Mouse (Mus musculus): ENCODE data around the gene Ms4a18.
"Not testable (repeated sequence)": the region's sequence is repeated elsewhere in the genome, so short reads cannot be mapped to it uniquely, and the experiment has no call there.

Ms4a18 gene

DNA sequence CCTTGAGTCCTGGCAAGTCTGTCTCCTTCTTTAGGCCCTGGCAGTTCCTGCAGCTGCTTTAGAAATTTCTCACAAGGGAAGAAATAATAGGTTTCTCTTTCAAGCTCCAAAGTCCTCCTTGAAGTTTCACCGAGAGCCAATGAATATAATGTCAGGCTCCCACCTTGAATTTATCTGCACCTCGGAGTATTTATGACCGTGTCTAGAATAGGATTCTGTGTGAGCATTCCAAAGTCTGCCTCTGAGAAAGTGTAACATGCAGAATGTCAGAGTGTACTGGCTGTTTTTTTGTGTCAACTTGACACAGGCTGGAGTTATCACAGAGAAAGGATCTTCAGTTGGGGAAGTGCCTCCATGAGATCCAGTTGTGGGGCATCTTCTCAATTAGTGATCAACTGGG, at the start of gene Ms4a18:
Ms4a18 (minus strand) TSS at position 141 of the 400 bp plus-strand sequence.
- DNase-seq (ENCODE audit: low read depth, low spot score), result no peak

DNA sequence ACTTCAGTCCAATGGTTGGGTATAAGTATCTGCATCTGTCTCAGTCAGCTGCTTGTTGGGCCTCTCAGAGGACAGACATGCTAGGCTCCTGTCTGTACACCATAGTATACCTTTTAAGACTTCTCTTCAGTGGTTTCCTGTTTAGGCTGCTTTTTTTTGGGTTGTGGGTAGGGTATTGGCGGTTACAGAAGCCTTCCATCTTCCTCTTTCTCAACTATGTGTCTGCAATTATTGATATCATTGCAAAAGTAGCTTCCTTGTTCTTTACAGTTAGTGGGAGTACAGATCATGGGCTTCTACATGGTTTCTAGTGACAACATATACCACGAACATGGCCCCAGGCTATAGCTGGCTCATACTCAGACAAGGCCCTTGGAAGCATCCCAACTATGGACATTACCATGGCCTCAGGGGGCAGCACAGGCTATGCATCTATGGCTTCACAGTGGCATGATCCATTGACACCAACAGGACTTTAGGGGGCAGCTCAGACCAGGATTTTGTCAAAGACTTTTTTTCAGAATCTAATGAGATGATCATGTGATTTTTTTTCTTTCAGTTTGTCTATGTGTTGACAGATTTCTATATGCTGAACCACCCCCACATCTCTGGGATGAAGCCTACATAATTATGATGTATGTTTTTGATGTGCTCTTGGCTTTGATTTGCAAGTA, 47.5 kb upstream of the Ms4a18 start:
- no peak for DNase-seq (ENCODE audit: low read depth, low spot score)

DNA sequence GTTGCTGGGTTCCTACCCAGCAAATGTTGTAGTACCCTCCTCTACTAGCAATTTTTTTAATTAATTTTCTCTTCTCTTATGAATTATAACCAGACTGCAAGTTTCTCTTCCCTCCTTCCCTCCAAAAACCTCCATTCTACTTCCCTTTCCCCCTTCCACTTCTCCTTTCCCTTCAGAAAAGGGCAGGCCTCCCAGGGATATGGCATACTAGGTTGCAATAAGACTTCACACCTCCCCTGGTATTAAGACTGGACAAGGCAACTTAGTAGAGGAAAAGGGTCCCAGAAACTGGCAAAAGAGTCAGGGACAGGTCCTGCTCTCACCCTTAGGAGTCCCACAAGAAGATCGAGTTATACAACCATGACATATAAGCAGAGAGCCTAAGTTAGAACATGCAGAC, 43.1 kb upstream of the Ms4a18 start:
- no peak for DNase-seq (ENCODE audit: low read depth, low spot score)

DNA sequence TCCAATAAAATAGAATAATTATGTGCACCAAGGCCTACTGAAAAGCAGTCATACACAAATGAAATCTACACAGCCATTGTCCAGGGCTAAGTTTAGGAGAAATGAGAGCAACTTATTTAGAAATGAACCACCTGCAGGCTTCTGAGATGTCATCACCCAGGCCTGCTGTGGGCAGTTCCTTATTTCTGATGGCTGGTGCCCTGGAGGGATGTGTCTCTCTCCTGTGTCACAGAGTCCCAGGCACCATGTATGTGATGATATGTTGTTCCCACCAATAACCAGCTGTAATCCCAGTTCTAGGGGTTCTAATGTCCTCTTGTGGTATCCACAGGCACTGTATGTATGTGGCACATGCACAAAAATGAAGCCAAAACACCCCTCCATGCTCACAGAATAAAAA, 42.1 kb upstream of the Ms4a18 start:
- no peak for DNase-seq (ENCODE audit: low read depth, low spot score)

DNA sequence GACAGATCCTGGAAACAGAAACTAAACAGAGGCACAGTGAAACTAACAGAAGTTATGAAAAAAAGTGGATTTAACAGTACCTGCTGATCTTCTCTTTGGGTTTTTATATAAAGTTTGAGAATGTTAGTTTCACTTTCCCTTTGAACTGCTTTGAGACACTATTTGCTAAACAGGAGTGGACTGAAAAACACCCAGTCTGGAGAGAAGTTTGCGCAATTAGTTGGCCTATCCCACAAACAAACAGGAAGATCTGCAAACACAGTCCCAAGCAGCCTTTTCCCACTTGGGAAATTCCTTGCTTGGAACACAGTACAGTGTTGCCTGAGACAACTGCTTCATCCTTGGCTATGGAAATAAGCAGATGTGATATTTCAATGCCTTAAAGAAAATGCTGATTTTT, 37.9 kb upstream of the Ms4a18 start:
- DNase-seq (ENCODE audit: low read depth, low spot score), result not testable (repeated sequence)

- DNase-seq (ENCODE audit: low read depth, low spot score), result no peak
These were observed 35.4 kb upstream of the Ms4a18 start for GRCm38 (mm10) chr19:11053277-11053676.

GRCm38 (mm10) chr19:11052877-11053276, 35.0 kb upstream of the Ms4a18 start:
- DNase-seq (ENCODE audit: low read depth, low spot score), result no peak

GRCm38 (mm10) chr19:11050286-11050685, 32.5 kb upstream of the Ms4a18 start:
- DNase-seq (ENCODE audit: low read depth, low spot score), result no peak

DNA sequence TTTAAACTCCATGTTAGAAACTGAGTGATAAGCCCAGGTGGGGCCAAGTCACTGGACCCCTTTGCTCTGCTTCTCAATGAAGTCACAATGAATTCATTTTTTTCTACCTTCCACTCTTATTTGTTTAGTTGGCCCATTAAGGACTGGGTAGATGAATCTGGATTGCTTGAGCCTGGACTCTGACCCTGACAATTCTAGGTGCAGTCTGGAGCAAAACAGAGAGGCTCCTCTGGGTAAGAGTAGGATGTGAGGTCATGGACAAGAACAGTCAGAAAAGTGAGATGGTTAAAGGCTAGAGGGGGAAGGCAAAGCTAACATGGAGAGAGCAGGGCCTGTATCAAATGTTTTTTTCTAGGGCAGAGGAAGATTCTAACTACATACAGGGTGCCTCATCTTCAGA, 31.6 kb upstream of the Ms4a18 start:
- no peak for DNase-seq (ENCODE audit: low read depth, low spot score)

- DNase-seq (ENCODE audit: low read depth, low spot score), result no peak
These were observed 30.7 kb upstream of the Ms4a18 start for GRCm38 (mm10) chr19:11048503-11048902.

- no peak for DNase-seq (ENCODE audit: low read depth, low spot score)
These were observed 30.2 kb upstream of the Ms4a18 start for GRCm38 (mm10) chr19:11048009-11048408.

- DNase-seq (ENCODE audit: low read depth, low spot score), result no peak
These were observed 27.3 kb upstream of the Ms4a18 start for GRCm38 (mm10) chr19:11044996-11045711.

DNA sequence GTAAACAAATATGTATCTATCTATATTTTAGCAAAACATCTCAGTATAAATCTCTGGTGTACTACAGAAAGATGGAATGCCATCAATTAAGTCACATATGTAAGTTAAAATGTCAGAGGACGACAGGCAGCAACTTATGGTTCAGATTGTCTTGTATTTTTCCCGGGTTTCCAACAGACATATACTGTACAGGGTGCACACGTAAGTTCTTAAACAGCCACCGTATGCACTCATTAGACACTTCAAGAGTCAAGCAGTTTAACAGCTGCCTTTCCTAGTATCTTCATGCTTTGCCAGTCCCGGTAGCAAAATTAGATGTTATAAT, 26.8 kb upstream of the Ms4a18 start:
- no peak for DNase-seq (ENCODE audit: low read depth, low spot score)

- DNase-seq (ENCODE audit: low read depth, low spot score), result no peak
These were observed 19.7 kb upstream of the Ms4a18 start for GRCm38 (mm10) chr19:11037570-11037969.

GRCm38 (mm10) chr19:11022382-11022781, 4.6 kb upstream of the Ms4a18 start:
- DNase-seq (ENCODE audit: low read depth, low spot score), result no peak

GRCm38 (mm10) chr19:11017251-11017650, 580 bp downstream of the Ms4a18 start:
- no peak for DNase-seq (ENCODE audit: low read depth, low spot score)

GRCm38 (mm10) chr19:11015998-11016397, 1.8 kb downstream of the Ms4a18 start:
- no peak for DNase-seq (ENCODE audit: low read depth, low spot score)

DNA sequence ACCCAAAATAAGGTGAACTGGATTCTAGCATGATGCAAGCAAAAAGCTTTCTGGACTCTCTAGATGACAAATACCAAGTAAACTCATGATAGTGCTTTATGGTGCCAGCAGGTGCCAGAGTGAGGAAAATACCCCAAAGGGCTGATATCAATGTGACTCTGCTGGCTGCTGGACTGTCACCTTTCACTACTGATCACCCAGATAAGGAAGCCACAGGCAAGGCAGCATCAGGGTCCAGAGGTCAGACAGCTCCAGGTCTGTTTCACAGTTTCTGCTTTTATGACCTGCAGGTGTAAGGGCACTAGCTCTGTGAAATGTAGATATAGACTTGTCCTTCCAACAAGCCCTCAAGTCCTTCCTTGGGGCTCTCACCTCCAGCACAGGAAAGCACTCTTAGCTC, 2.4 kb downstream of the Ms4a18 start:
- DNase-seq (ENCODE audit: low read depth, low spot score), result no peak

DNA sequence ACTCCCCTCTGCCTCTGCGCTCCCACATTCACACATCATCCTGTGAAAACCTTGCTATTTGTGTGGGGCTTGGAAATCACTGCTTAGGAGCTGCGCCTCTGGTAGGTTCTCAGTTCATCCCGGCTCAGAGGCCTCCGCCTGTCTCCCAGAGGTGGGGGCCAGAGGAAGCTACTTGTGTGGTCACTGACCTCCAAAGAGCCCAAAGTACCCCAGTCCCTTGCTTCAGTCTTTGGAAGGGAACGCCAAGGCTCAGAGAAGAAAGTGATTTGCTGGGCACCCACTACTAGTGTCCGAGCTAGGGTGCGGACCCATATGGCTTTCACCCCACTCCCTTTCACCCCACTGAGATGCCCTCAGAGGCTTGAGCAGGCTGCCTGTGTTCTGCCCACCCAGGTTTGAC, 24.7 kb downstream of the Ms4a18 start, which contains the start of gene Ms4a15:
Ms4a15 (minus strand) TSS at position 101 of the 400 bp plus-strand sequence.
- no peak for DNase-seq (ENCODE audit: low read depth, low spot score)

GRCm38 (mm10) chr19:10991911-10992310, 25.9 kb downstream of the Ms4a18 start:
- no peak for DNase-seq (ENCODE audit: low read depth, low spot score)

DNA sequence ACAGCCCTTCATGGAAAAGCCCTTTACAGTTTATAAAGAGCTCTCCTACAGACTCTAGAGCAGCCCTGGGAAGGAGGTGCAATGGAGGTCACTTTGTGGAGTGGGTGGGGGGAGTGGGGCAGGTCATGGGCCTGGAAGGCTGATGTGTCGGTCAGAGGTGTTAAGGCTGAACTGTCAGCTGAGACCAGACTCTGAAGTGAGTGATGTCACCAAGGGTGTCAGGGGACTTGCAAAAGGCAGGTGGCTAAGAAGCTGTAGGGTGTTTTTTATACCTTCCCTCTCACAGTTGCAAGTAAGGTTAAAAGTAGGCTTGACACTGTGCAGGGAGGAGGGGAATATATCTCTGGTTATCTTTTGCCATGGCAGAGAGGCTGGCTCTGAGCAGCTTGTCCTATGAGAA, 27.1 kb downstream of the Ms4a18 start:
- no peak for DNase-seq (ENCODE audit: low read depth, low spot score)

GRCm38 (mm10) chr19:10988563-10988962, 29.3 kb downstream of the Ms4a18 start:
- no peak for DNase-seq (ENCODE audit: low read depth, low spot score)

- no peak for DNase-seq (ENCODE audit: low read depth, low spot score)
These were observed 31.9 kb downstream of the Ms4a18 start for GRCm38 (mm10) chr19:10985889-10986288.

Data from brain, embryonic 18.5 days (tissue).